Mouse (Mus musculus) cerebellum, postnatal 25 days (tissue): ENCODE measurements around the gene Grwd1.
A peak's percentile ranks its signal among the peaks of the same experiment; 100 is the strongest.
"Not testable (repeated sequence)": the region's sequence is repeated elsewhere in the genome, so short reads cannot be mapped to it uniquely, and the experiment has no call there.

ENCODE experiments used
- DNase-seq, 2 experiments: peaks; one replicate each; pipeline ENCODE4 v3.0.0; 2021; ENCODE audit warnings: mixed read lengths in 2 of 2

Gene Grwd1

GRCm38 (mm10) chr7:45830427-45831127 is at the start of gene Grwd1:
Gene Grwd1, minus strand, starts transcription at chr7:45830944.
- peak; percentile 88 to 89 for DNase-seq

- DNase-seq = no peak
Measured at GRCm38 (mm10) chr7:45880531-45880930, 49.8 kb upstream of the Grwd1 start.

- not testable (repeated sequence) for DNase-seq
Measured at GRCm38 (mm10) chr7:45878278-45878677, 47.5 kb upstream of the Grwd1 start, which contains the start of gene Grin2d. Gene Grin2d, minus strand, starts transcription at chr7:45878378.

GRCm38 (mm10) chr7:45876895-45877294 is 46.2 kb upstream of the Grwd1 start:
- DNase-seq = no peak

GRCm38 (mm10) chr7:45873061-45873947 is 42.6 kb upstream of the Grwd1 start:
- DNase-seq = peak; percentile 74 to 78

- DNase-seq = peak; percentile 92 to 94
Measured at GRCm38 (mm10) chr7:45872624-45873023, 41.9 kb upstream of the Grwd1 start, which contains the start of gene Kdelr1. Gene Kdelr1, plus strand, starts transcription at chr7:45872772.

- DNase-seq = peak in 1 of 2 experiments; percentile 37
Measured at GRCm38 (mm10) chr7:45870282-45871058, 39.7 kb upstream of the Grwd1 start.

GRCm38 (mm10) chr7:45869787-45870186 is 39.0 kb upstream of the Grwd1 start:
- DNase-seq = peak in 1 of 2 experiments; percentile 31

- no peak for DNase-seq
Measured at GRCm38 (mm10) chr7:45869107-45869670, 38.4 kb upstream of the Grwd1 start.

- DNase-seq = no peak
Measured at GRCm38 (mm10) chr7:45867871-45868270, 37.1 kb upstream of the Grwd1 start.

GRCm38 (mm10) chr7:45865925-45866910 is 35.5 kb upstream of the Grwd1 start:
- peak; percentile 76 to 88 for DNase-seq

- DNase-seq = no peak
Measured at GRCm38 (mm10) chr7:45864435-45864834, 33.7 kb upstream of the Grwd1 start.

GRCm38 (mm10) chr7:45862804-45863203 is 32.1 kb upstream of the Grwd1 start:
- no peak for DNase-seq

GRCm38 (mm10) chr7:45859008-45859407 is 28.3 kb upstream of the Grwd1 start:
- DNase-seq = no peak

- peak; percentile 71 to 72 for DNase-seq
Measured at GRCm38 (mm10) chr7:45856950-45857901, 26.5 kb upstream of the Grwd1 start.

GRCm38 (mm10) chr7:45853089-45853488 is 22.3 kb upstream of the Grwd1 start:
- DNase-seq = no peak

- no peak for DNase-seq
Measured at GRCm38 (mm10) chr7:45850661-45851060, 19.9 kb upstream of the Grwd1 start.

- DNase-seq = no peak
Measured at GRCm38 (mm10) chr7:45848447-45849027, 17.8 kb upstream of the Grwd1 start.

- no peak for DNase-seq
Measured at GRCm38 (mm10) chr7:45842950-45843744, 12.4 kb upstream of the Grwd1 start.
